ENCODE assay signal across 24 mouse cellular contexts in the genomic region with DNA sequence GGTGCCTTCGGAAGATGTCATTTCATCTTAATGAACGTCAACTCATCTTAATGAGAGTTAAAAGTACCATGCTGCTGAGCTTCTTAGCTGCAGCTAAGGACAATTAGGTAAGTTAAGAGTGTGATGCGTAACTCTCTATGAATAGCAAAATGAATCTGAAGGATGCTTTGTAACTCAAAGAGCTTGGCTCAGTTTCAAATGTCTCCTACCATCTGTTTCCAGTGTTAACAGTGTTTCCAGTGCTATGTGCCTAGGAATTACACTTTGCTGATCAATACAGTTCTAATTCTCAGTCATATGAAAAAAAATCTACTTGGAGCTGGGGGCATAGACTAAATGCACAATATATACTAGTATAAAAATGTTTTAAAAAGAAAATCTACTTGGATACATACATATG. TPM values are rescaled to one million over a fixed set of nuclear protein-coding genes. Genes with fewer than 3 reads are reported as not detected.
A peak's percentile ranks its signal among the peaks of the same experiment; 100 is the strongest.
DNase-seq lines count a peak whose midpoint lies in the region; ATAC-seq lines count a peak whose summit lies in the region.
"Had no signal": no experiment of that assay in that cellular context is flagged by ENCODE, and none has a peak within 500 bp of the region (broad histone marks: within the 10 kb centered on the region; RNA-seq: fewer than 3 reads in every experiment).

No protein-coding gene starts in this region.

- no peak overlapping the region for H3K4me3 ChIP-seq in forebrain, embryonic 16.5 days (replicated peaks; ENCODE audit: low read length)
- no peak overlapping the region for H3K4me3 ChIP-seq in forebrain, embryonic 13.5 days
- no peak overlapping the region for H3K4me3 ChIP-seq in liver, embryonic 11.5 days (ENCODE audit: low read depth, low read length)
- H3K4me3 ChIP-seq: embryonic facial prominence, embryonic 15.5 days; erythroblast, embryonic 14.5 days; heart, embryonic 10.5 days; hindbrain, embryonic 13.5 days; intestine, embryonic 15.5 days had no signal

- H3K27me3 ChIP-seq in forebrain, embryonic 16.5 days (replicated peaks; ENCODE audit: control insufficient read depth, insufficient read depth, low read length) = no peaks in the 10 kb centered on the region
- H3K27me3 ChIP-seq in forebrain, embryonic 13.5 days = no peaks in the 10 kb centered on the region
- no peaks in the 10 kb centered on the region for H3K27me3 ChIP-seq in liver, embryonic 11.5 days (replicated peaks; ENCODE audit: control insufficient read depth, insufficient read depth, low read length)
- H3K27me3 ChIP-seq: CH12.LX; embryonic facial prominence, embryonic 15.5 days; hindbrain, embryonic 13.5 days; intestine, embryonic 15.5 days; Patski had no signal

- peaks cover 5% of the 10 kb centered on the region; the same call in 1 of the 2 replicates for H3K4me1 ChIP-seq in forebrain, embryonic 16.5 days (replicated peaks; ENCODE audit: control insufficient read depth, insufficient read depth, low read length)
- no peaks in the 10 kb centered on the region for H3K4me1 ChIP-seq in forebrain, embryonic 13.5 days
- H3K4me1 ChIP-seq in liver, embryonic 11.5 days (replicated peaks; ENCODE audit: control insufficient read depth, insufficient read depth, low read length) = no peaks in the 10 kb centered on the region
- H3K4me1 ChIP-seq: embryonic facial prominence, embryonic 15.5 days; heart, embryonic 10.5 days; hindbrain, embryonic 13.5 days; intestine, embryonic 15.5 days had no signal

- peak; percentile 26 for DNase-seq in layer of hippocampus, adult 11-12 months (ENCODE audit: low spot score)
- DNase-seq in layer of hippocampus, adult 9-10 months (ENCODE audit: low spot score) = no peak
- peak; percentile 16 for DNase-seq in right cerebral cortex, adult 18-20 months
- no peak for DNase-seq in right cerebral cortex, postnatal 10 days (ENCODE audit: low spot score in 2 of 2)
- DNase-seq in liver, embryonic 11.5 days (ENCODE audit: low spot score) = no peak
- DNase-seq: adrenal gland, postnatal 25 days; cerebellum, adult 11 months; cerebellum, adult 8-10 months; cerebellum, postnatal 14 days; embryo, embryonic 11 days; gastrocnemius, postnatal 10 days; heart, adult 18-20 months; heart, postnatal 10 days; heart, postnatal 4 days had no signal

- 51% methylated on average over 3 of the region's 3 CpGs for WGBS in forebrain, embryonic 16.5 days
- 63% methylated on average over 3 of the region's 3 CpGs for WGBS in forebrain, embryonic 13.5 days
- WGBS in liver, embryonic 11.5 days = 83% methylated on average over 3 of the region's 3 CpGs

- no peaks in the 10 kb centered on the region for H3K36me3 ChIP-seq in forebrain, embryonic 16.5 days (ENCODE audit: control insufficient read depth, insufficient read depth)
- H3K36me3 ChIP-seq in forebrain, embryonic 13.5 days (ENCODE audit: poor library complexity, severe bottlenecking) = no peaks in the 10 kb centered on the region
- H3K36me3 ChIP-seq in liver, embryonic 11.5 days (ENCODE audit: control insufficient read depth, insufficient read depth, low read length) = no peaks in the 10 kb centered on the region
- H3K36me3 ChIP-seq: embryonic facial prominence, embryonic 15.5 days; heart, embryonic 10.5 days; hindbrain, embryonic 13.5 days; intestine, embryonic 15.5 days had no signal

- no peak overlapping the region for H3K4me2 ChIP-seq in forebrain, embryonic 16.5 days (ENCODE audit: low read length)
- H3K4me2 ChIP-seq in forebrain, embryonic 13.5 days = no peak overlapping the region
- H3K4me2 ChIP-seq in liver, embryonic 11.5 days = no peak overlapping the region
- H3K4me2 ChIP-seq: embryonic facial prominence, embryonic 15.5 days; hindbrain, embryonic 13.5 days; intestine, embryonic 15.5 days had no signal

- no peak overlapping the region for H3K9ac ChIP-seq in forebrain, embryonic 16.5 days (replicated peaks; ENCODE audit: low read depth, low read length)
- no peak overlapping the region for H3K9ac ChIP-seq in forebrain, embryonic 13.5 days
- H3K9ac ChIP-seq in liver, embryonic 11.5 days (ENCODE audit: low read depth, low read length) = no peak overlapping the region
- H3K9ac ChIP-seq: embryonic facial prominence, embryonic 15.5 days; hindbrain, embryonic 13.5 days; intestine, embryonic 15.5 days had no signal

- H3K9me3 ChIP-seq in forebrain, embryonic 16.5 days (ENCODE audit: control insufficient read depth, low read length) = no peaks in the 10 kb centered on the region
- H3K9me3 ChIP-seq in forebrain, embryonic 13.5 days (replicated peaks) = 0 out of 2 replicates have a peak, but pooled peaks cover 3% of the 10 kb centered on the region
- no peaks in the 10 kb centered on the region for H3K9me3 ChIP-seq in liver, embryonic 11.5 days (ENCODE audit: control insufficient read depth, low read length)
- H3K9me3 ChIP-seq: embryonic facial prominence, embryonic 15.5 days; heart, embryonic 10.5 days; hindbrain, embryonic 13.5 days; intestine, embryonic 15.5 days had no signal

- no peak overlapping the region; the same call in 1 of the 2 replicates for H3K27ac ChIP-seq in forebrain, embryonic 16.5 days (ENCODE audit: low read length)
- no peak overlapping the region for H3K27ac ChIP-seq in forebrain, embryonic 13.5 days
- no peak overlapping the region for H3K27ac ChIP-seq in liver, embryonic 11.5 days (ENCODE audit: low read depth, low read length)
- H3K27ac ChIP-seq: embryonic facial prominence, embryonic 15.5 days; heart, embryonic 10.5 days; hindbrain, embryonic 13.5 days; intestine, embryonic 15.5 days had no signal

- peak; percentile 59 for ATAC-seq in forebrain, embryonic 16.5 days
- ATAC-seq in forebrain, embryonic 13.5 days = no peak
- ATAC-seq in liver, embryonic 11.5 days (replicated peaks; ENCODE audit: low FRiP score) = no peak
- ATAC-seq: activated CD4-positive, CD25-positive, alpha-beta regulatory T cell, adult 4 months; intestine, embryonic 15.5 days; Patski had no signal

RNA-seq across cellular contexts. Expression of a gene that starts 18.4 kb away (rescaled TPM):
- polyA plus RNA-seq in forebrain, embryonic 16.5 days (2015; fragmentation: Nextera tagmentation; extraction: Ambion mirVana) = 38.0 and 40.0 TPM in 2 replicates
- 28.4 and 31.9 TPM in 2 replicates for polyA plus RNA-seq in forebrain, embryonic 13.5 days (2015; fragmentation: Nextera tagmentation; extraction: Ambion mirVana)
- polyA plus RNA-seq in liver, embryonic 11.5 days (2014; fragmentation: Nextera tagmentation; extraction: Ambion mirVana) = 10.1 and 11.6 TPM in 2 replicates

RNA-seq across cellular contexts. Expression of a gene that starts 31.6 kb away (rescaled TPM):
- polyA plus RNA-seq in forebrain, embryonic 16.5 days (2015; fragmentation: Nextera tagmentation; extraction: Ambion mirVana) = 33.5 and 36.9 TPM in 2 replicates
- 47.8 and 48.0 TPM in 2 replicates for polyA plus RNA-seq in forebrain, embryonic 13.5 days (2015; fragmentation: Nextera tagmentation; extraction: Ambion mirVana)
- polyA plus RNA-seq in liver, embryonic 11.5 days (2014; fragmentation: Nextera tagmentation; extraction: Ambion mirVana) = 62.7 and 65.4 TPM in 2 replicates

RNA-seq across cellular contexts. Expression of a gene that starts 56.4 kb away (rescaled TPM):
- 25.9 and 27.7 TPM in 2 replicates for polyA plus RNA-seq in forebrain, embryonic 16.5 days (2015; fragmentation: Nextera tagmentation; extraction: Ambion mirVana)
- polyA plus RNA-seq in forebrain, embryonic 13.5 days (2015; fragmentation: Nextera tagmentation; extraction: Ambion mirVana) = 25.0 and 25.4 TPM in 2 replicates
- polyA plus RNA-seq in liver, embryonic 11.5 days (2014; fragmentation: Nextera tagmentation; extraction: Ambion mirVana) = 103 and 108 TPM in 2 replicates

Comparison
In these comparisons a context has a peak if more than half of its experiments do, and no peak if none do; other contexts are left out.
1. DNase-seq: peak in layer of hippocampus, adult 11-12 months (single experiment) and right cerebral cortex, adult 18-20 months (single experiment); none in layer of hippocampus, adult 9-10 months (single experiment), right cerebral cortex, postnatal 10 days (0 of 2) and liver, embryonic 11.5 days (single experiment).